ENCODE assay signal across 1 mouse cellular context in the genomic region with DNA sequence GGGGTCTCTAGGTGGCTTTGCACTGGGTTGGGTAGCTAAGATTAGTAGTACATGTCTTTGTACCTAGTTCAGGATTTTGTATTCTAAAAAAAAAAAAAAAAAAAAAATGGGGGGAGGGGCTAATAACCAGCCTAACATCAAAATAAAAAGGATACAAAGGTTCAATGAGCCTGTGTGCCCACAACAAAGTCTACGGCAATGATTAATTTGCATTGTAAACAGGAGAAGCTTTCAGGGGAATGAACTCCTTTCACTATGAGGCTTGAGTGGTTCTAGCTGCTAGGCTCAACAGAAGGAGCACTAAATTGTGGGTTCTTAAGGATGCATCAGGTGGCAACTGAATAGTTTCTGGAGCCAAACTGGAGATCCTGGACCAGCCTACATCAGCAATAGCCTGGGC.
TF ChIP-seq lines count a peak whose summit lies in the region.

No protein-coding gene starts in this region.

TF ChIP-seq in MEL, 35 proteins besides CTCF, POLR2A, EP300 and RAD21:
- TF ChIP-seq ZNF384 (IDR thresholded peaks at IDR 0.05; ENCODE audit: low read depth, low read length): peak; percentile 48; the same call in 1 of the 2 replicates
- no peak for TF ChIP-seq GATA1 (IDR thresholded peaks at IDR 0.05; ENCODE audit: low read depth, low read length)
